18 mouse cellular contexts compared by ENCODE assay signal in the genomic region with DNA sequence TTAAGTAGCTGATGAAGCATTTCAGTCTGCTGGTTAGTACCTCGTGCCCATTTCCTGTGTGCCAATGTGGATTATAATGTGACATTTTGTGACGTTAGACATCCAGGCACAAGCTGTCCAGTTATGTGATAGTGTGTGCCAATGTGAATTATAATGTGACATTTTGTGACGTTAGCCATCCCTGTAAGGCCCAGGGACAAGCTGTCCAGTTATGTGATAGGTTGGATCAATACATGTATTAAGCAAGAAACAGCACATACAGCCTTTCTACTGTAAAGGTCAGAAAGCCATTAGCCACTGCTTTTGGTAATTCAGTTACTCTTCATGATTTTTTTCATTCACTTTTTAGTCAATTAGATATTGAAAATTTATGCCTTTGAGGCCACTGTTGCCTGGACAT.
"Had no signal": no experiment of that assay in that cellular context is flagged by ENCODE, and none has a peak within 500 bp of the region (broad histone marks: within the 10 kb centered on the region; RNA-seq: fewer than 3 reads in every experiment).

No protein-coding gene starts in this region.

- H3K27ac ChIP-seq: liver, embryonic 14.5 days; lung, embryonic 15.5 days; macrophage; midbrain, embryonic 13.5 days; neural tube, embryonic 12.5 days; stomach, embryonic 15.5 days; stomach, postnatal 0 days had no signal

- H3K4me1 ChIP-seq: stomach, embryonic 15.5 days had no signal

- ATAC-seq: lung, postnatal 0 days; midbrain, embryonic 13.5 days; midbrain, embryonic 16.5 days had no signal

- H3K27me3 ChIP-seq: lung, embryonic 15.5 days; midbrain, embryonic 13.5 days; neural tube, embryonic 12.5 days; stomach, embryonic 15.5 days had no signal

- H3K4me3 ChIP-seq: lung, embryonic 15.5 days; megakaryocyte, embryonic 14.5 days; midbrain, embryonic 13.5 days; neural tube, embryonic 12.5 days; stomach, embryonic 15.5 days had no signal

- DNase-seq: lung, adult 2 months; lung, postnatal 14 days; lung, postnatal 36 days; right cerebral cortex, postnatal 14 days; thymus, adult 2 months; thymus, postnatal 25 days; thymus, postnatal 4 days had no signal

- H3K4me2 ChIP-seq: lung, embryonic 15.5 days; midbrain, embryonic 11.5 days; midbrain, embryonic 13.5 days; neural tube, embryonic 12.5 days; stomach, embryonic 15.5 days had no signal

- H3K9me3 ChIP-seq: megakaryocyte, embryonic 14.5 days; stomach, embryonic 15.5 days had no signal

- H3K9ac ChIP-seq: liver, embryonic 14.5 days; lung, embryonic 15.5 days; midbrain, embryonic 13.5 days; neural tube, embryonic 12.5 days; stomach, embryonic 15.5 days had no signal
